Mouse (Mus musculus): ENCODE data around the gene Ipo8. TPM values are rescaled to one million over a fixed set of nuclear protein-coding genes. Genes with fewer than 3 reads are reported as not detected.

Ipo8 gene
- polyA plus RNA-seq, 1 experiment from 2014 or later, result 24.5 TPM

GRCm38 (mm10) chr6:148771423-148771822 lies 59.8 kb downstream of the Ipo8 start:
- no peak for ATAC-seq (replicated peaks; ENCODE audit: low FRiP score, low TSS enrichment, low read depth)
- WGBS, result 82% methylated on average over 3 of the region's 3 CpGs

DNA sequence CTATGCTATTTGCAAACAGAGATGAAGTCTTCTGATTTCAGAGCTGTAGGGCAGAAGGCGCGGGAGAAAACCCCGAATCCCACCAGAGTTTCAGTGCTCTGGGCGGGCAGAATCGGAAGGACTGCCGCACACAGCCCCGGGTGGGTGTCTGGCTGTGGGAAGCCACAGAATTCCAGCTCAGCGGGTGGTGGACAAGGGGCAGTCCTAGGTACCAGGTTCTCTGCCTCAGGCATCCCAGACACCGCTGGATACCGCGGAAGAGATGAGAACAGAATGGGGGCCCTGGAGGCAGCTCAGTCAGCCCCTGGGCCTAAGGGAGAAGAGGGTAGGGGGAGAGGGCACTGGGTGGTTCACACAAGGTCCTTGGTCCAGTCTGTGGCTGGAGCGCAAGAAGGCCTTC lies 62.8 kb downstream of the Ipo8 start:
- DNase-seq (ENCODE audit: low spot score), result no peak
- Histone ChIP-seq H3K27ac (ENCODE audit: low read depth) (no peak overlapping the region), H3K4me1 (replicated peaks; ENCODE audit: control insufficient read depth, insufficient read depth, low read length) (no peaks in the 10 kb centered on the region), H3K4me3 (ENCODE audit: low read depth, low read length) (no peak overlapping the region), H3K9me3 (ENCODE audit: control insufficient read depth, low read length) (peaks cover 5% of the 10 kb centered on the region; the same call in 1 of the 2 replicates), H3K27me3 (replicated peaks; ENCODE audit: control insufficient read depth, insufficient read depth, low read length) (no peaks in the 10 kb centered on the region), H3K4me2 (ENCODE audit: low read length) (no peak overlapping the region), H3K9ac (ENCODE audit: low read length) (no peak overlapping the region), H3K36me3 (ENCODE audit: control insufficient read depth, insufficient read depth, low read length) (peaks cover 27% of the 10 kb centered on the region)
- ATAC-seq (replicated peaks; ENCODE audit: low FRiP score, low TSS enrichment, low read depth), result no peak
- 89% methylated on average over 12 of the region's 12 CpGs for WGBS

More at GRCm38 (mm10) chr6:148771423-148771822, 59.8 kb downstream of the Ipo8 start:
- H3K9ac ChIP-seq (ENCODE audit: low read length), result no peak overlapping the region
- peaks cover 55% of the 10 kb centered on the region for H3K36me3 ChIP-seq (ENCODE audit: control insufficient read depth, insufficient read depth, low read length)
- no peak overlapping the region for H3K27ac ChIP-seq (ENCODE audit: low read depth)
- H3K4me1 ChIP-seq (replicated peaks; ENCODE audit: control insufficient read depth, insufficient read depth, low read length), result no peaks in the 10 kb centered on the region
- H3K4me3 ChIP-seq (ENCODE audit: low read depth, low read length), result no peak overlapping the region
- no peak overlapping the region for H3K4me2 ChIP-seq (ENCODE audit: low read length)
- no peaks in the 10 kb centered on the region for H3K27me3 ChIP-seq (replicated peaks; ENCODE audit: control insufficient read depth, insufficient read depth, low read length)
- peaks cover 5% of the 10 kb centered on the region; the same call in 1 of the 2 replicates for H3K9me3 ChIP-seq (ENCODE audit: control insufficient read depth, low read length)
- no peak for DNase-seq (ENCODE audit: low spot score)

GRCm38 (mm10) chr6:148767228-148767627 lies 64.0 kb downstream of the Ipo8 start:
- H3K9ac ChIP-seq (ENCODE audit: low read length), result no peak overlapping the region
- no peaks in the 10 kb centered on the region for H3K4me1 ChIP-seq (replicated peaks; ENCODE audit: control insufficient read depth, insufficient read depth, low read length)
- no peak for ATAC-seq (replicated peaks; ENCODE audit: low FRiP score, low TSS enrichment, low read depth)
- H3K4me3 ChIP-seq (ENCODE audit: low read depth, low read length), result no peak overlapping the region
- no peak for DNase-seq (ENCODE audit: low spot score)
- H3K9me3 ChIP-seq (ENCODE audit: control insufficient read depth, low read length), result peaks cover 5% of the 10 kb centered on the region; the same call in 1 of the 2 replicates
- no peak overlapping the region for H3K4me2 ChIP-seq (ENCODE audit: low read length)
- H3K27ac ChIP-seq (ENCODE audit: low read depth), result no peak overlapping the region
- H3K27me3 ChIP-seq (replicated peaks; ENCODE audit: control insufficient read depth, insufficient read depth, low read length), result no peaks in the 10 kb centered on the region
- H3K36me3 ChIP-seq (ENCODE audit: control insufficient read depth, insufficient read depth, low read length), result peaks cover 18% of the 10 kb centered on the region

DNA sequence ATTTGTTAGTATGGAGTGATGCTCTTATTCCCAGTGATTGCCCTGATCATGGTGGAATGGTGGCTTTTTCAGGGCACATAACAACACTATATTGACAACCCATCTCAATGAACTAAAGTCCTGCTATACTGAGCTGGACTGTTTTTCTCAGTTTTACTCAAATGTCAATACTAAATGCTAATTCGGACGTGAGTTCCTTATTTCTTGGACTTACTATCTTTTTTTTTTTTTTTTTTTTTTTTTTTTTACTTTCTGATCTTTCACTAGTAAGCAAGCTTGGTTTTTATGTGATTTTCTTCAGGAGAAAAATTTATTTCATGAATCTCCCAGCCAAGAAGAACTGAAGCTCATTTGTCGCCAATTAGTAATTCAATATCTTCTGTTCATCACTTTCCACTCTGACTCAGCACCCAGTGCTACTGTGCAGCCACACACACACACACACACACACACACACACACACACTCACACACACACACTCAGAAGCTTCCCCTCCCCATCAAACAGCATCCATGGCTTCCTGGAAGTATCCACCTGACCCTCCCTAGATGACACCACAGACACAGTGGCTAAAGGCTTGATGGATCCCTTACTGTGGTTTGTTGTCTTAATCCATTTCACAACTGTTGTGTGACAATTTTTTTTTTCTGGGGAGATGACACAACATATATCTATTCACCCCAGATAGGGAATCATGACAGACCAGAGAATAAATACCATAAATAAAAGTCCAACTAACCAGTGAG lies 69.1 kb downstream of the Ipo8 start:
- no peak overlapping the region for H3K4me2 ChIP-seq (ENCODE audit: low read length)
- no peaks in the 10 kb centered on the region for H3K36me3 ChIP-seq (ENCODE audit: control insufficient read depth, insufficient read depth, low read length)
- WGBS, result 89% methylated on average over 3 of the region's 3 CpGs
- no peaks in the 10 kb centered on the region for H3K27me3 ChIP-seq (replicated peaks; ENCODE audit: control insufficient read depth, insufficient read depth, low read length)
- DNase-seq (ENCODE audit: low spot score) (no peak), ATAC-seq (replicated peaks; ENCODE audit: low FRiP score, low TSS enrichment, low read depth) (no peak)
- H3K4me3 ChIP-seq (ENCODE audit: low read depth, low read length), result no peak overlapping the region
- H3K27ac ChIP-seq (ENCODE audit: low read depth), result no peak overlapping the region
- no peaks in the 10 kb centered on the region for H3K4me1 ChIP-seq (replicated peaks; ENCODE audit: control insufficient read depth, insufficient read depth, low read length)
- H3K9me3 ChIP-seq (ENCODE audit: control insufficient read depth, low read length), result peaks cover 4% of the 10 kb centered on the region; the same call in 1 of the 2 replicates
- H3K9ac ChIP-seq (ENCODE audit: low read length), result no peak overlapping the region

DNA sequence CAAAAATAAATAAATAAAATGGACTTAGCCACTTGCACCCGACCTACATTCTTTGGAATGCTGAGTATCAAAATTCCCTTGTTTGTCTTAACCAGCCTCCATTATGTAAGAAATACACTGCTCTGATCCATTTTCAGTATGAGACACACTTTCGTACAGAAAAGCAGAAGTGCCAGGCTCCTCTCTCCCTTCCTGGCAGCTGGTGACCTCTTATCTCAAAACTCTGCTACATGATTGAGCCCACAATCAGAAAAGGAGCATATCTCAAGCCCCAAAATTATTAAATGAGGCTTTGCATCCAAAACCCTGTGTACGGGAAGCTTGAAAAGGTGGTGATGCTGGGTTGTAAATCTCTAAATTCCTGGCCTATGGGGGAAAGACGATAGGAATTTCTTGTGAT lies 69.8 kb downstream of the Ipo8 start:
- Histone ChIP-seq H3K27ac (ENCODE audit: low read depth) (no peak overlapping the region), H3K4me3 (ENCODE audit: low read depth, low read length) (no peak overlapping the region), H3K9me3 (ENCODE audit: control insufficient read depth, low read length) (no peaks in the 10 kb centered on the region), H3K4me2 (ENCODE audit: low read length) (no peak overlapping the region), H3K9ac (ENCODE audit: low read length) (no peak overlapping the region), H3K4me1 (replicated peaks; ENCODE audit: control insufficient read depth, insufficient read depth, low read length) (no peaks in the 10 kb centered on the region), H3K36me3 (ENCODE audit: control insufficient read depth, insufficient read depth, low read length) (no peaks in the 10 kb centered on the region), H3K27me3 (replicated peaks; ENCODE audit: control insufficient read depth, insufficient read depth, low read length) (no peaks in the 10 kb centered on the region)
- 78% methylated on average over 4 of the region's 4 CpGs for WGBS
- no peak for DNase-seq (ENCODE audit: low spot score)
- no peak for ATAC-seq (replicated peaks; ENCODE audit: low FRiP score, low TSS enrichment, low read depth)

DNA sequence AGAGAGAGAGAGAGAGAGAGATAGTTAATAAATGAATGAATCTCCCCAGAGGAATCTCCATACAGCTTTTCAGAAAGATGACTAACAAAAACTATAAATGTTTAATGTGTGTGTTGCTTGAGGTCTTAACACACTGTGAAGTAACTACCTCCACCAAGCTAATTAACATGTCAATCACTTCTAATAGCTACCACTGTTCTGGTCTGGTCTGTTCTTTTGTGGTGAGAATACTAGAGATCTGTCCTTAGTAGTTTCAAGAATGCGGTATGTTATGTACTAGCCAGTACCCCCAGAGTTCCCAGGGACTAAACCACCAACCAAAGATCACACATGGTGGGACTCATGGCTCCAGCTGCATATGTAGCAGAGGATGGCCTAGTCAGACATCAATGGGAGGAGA lies 74.7 kb downstream of the Ipo8 start:
- DNase-seq (ENCODE audit: low spot score), result no peak
- H3K9me3 ChIP-seq (ENCODE audit: control insufficient read depth, low read length), result no peaks in the 10 kb centered on the region
- no peaks in the 10 kb centered on the region for H3K36me3 ChIP-seq (ENCODE audit: control insufficient read depth, insufficient read depth, low read length)
- no peaks in the 10 kb centered on the region for H3K27me3 ChIP-seq (replicated peaks; ENCODE audit: control insufficient read depth, insufficient read depth, low read length)
- no peak overlapping the region for H3K27ac ChIP-seq (ENCODE audit: low read depth)
- no peak for ATAC-seq (replicated peaks; ENCODE audit: low FRiP score, low TSS enrichment, low read depth)
- H3K4me1 ChIP-seq (replicated peaks; ENCODE audit: control insufficient read depth, insufficient read depth, low read length), result no peaks in the 10 kb centered on the region
- H3K9ac ChIP-seq (ENCODE audit: low read length), result no peak overlapping the region
- H3K4me3 ChIP-seq (ENCODE audit: low read depth, low read length), result no peak overlapping the region
- WGBS, result 94% methylated on average over 1 of the region's 1 CpGs
- H3K4me2 ChIP-seq (ENCODE audit: low read length), result no peak overlapping the region

DNA sequence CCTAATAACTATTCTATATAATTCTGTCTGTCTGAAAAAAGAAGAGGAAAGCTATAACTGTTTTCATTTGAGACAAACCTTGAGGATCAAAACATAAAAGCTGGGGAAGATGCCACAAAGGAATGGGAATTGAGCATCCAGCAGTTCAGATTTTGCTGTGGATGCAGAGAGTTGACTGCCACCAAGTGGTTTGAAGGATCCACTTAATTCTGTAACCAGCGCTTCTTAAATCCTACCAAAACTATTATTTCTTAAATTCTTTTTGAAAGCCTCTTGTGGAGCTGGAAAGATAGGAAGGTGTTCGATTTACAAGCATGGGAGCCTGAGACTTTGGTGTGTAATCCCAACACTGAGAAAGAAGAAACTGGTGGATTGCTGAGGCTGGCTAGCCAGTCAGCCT lies 79.9 kb downstream of the Ipo8 start:
- H3K4me2 ChIP-seq (ENCODE audit: low read length), result no peak overlapping the region
- DNase-seq (ENCODE audit: low spot score) (no peak), ATAC-seq (replicated peaks; ENCODE audit: low FRiP score, low TSS enrichment, low read depth) (no peak)
- H3K4me1 ChIP-seq (replicated peaks; ENCODE audit: control insufficient read depth, insufficient read depth, low read length), result no peaks in the 10 kb centered on the region
- H3K9ac ChIP-seq (ENCODE audit: low read length), result no peak overlapping the region
- no peaks in the 10 kb centered on the region for H3K27me3 ChIP-seq (replicated peaks; ENCODE audit: control insufficient read depth, insufficient read depth, low read length)
- WGBS, result 75% methylated on average over 2 of the region's 2 CpGs
- no peak overlapping the region for H3K4me3 ChIP-seq (ENCODE audit: low read depth, low read length)
- no peak overlapping the region for H3K27ac ChIP-seq (ENCODE audit: low read depth)
- H3K9me3 ChIP-seq (ENCODE audit: control insufficient read depth, low read length), result no peaks in the 10 kb centered on the region
- H3K36me3 ChIP-seq (ENCODE audit: control insufficient read depth, insufficient read depth, low read length), result no peaks in the 10 kb centered on the region

DNA sequence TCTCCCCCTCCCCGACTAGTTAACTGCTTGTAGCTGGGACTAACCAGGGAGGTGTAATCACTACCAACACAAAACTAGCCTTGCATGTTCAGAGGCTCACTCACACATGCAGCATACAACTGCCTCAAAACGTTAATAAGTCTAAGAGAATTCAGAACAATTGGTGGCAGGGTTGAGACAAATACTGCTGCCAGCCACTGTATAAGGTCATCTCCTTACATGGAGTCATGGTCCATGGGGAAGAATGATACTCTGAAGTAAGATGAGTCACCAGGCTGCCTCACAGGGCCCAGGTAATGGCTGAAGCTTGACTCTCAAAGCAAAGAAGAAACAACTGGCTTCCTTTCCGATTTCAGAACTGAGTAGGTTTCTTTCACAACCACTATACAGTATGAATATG lies 81.1 kb downstream of the Ipo8 start:
- 84% methylated on average over 3 of the region's 3 CpGs for WGBS
- ATAC-seq (replicated peaks; ENCODE audit: low FRiP score, low TSS enrichment, low read depth) (no peak), DNase-seq (ENCODE audit: low spot score) (no peak)
- Histone ChIP-seq H3K9ac (ENCODE audit: low read length) (no peak overlapping the region), H3K9me3 (ENCODE audit: control insufficient read depth, low read length) (no peaks in the 10 kb centered on the region), H3K4me2 (ENCODE audit: low read length) (no peak overlapping the region), H3K36me3 (ENCODE audit: control insufficient read depth, insufficient read depth, low read length) (no peaks in the 10 kb centered on the region), H3K27ac (ENCODE audit: low read depth) (no peak overlapping the region), H3K4me3 (ENCODE audit: low read depth, low read length) (no peak overlapping the region), H3K27me3 (replicated peaks; ENCODE audit: control insufficient read depth, insufficient read depth, low read length) (no peaks in the 10 kb centered on the region), H3K4me1 (replicated peaks; ENCODE audit: control insufficient read depth, insufficient read depth, low read length) (no peaks in the 10 kb centered on the region)

Data from intestine, embryonic 14.5 days (tissue).